Mouse (Mus musculus) heart, adult 2 months (tissue): ENCODE measurements around the gene Igf2bp3. TPM values are rescaled to one million over a fixed set of nuclear protein-coding genes. Genes with fewer than 3 reads are reported as not detected.

ENCODE experiments used
- DNase-seq, 2 experiments: peaks; one replicate each; pipeline ENCODE4 v3.0.0; 2021
- H3K27ac ChIP-seq: fragments of 200-600 bp; 2 replicates; pipeline ENCODE4 v1.8.1; 2022
- H3K27me3 ChIP-seq: fragments of 200-500 bp; 2 replicates; pipeline ENCODE4 v1.6.1; 2012; ENCODE audit warnings: mild to moderate bottlenecking, low read length, inconsistent platforms, mixed read lengths; ENCODE audit not compliant: control insufficient read depth, insufficient read depth
- H3K36me3 ChIP-seq: fragments of 200-500 bp; 2 replicates; pipeline ENCODE4 v1.6.1; 2012; ENCODE audit warnings: low read length, inconsistent platforms; ENCODE audit not compliant: control insufficient read depth, insufficient read depth
- H3K4me1 ChIP-seq: fragments of 200-500 bp; 2 replicates; pipeline ENCODE4 v1.6.1; 2011; ENCODE audit warnings: low read length; ENCODE audit not compliant: control insufficient read depth, insufficient read depth
- H3K4me3 ChIP-seq: fragments of 200-600 bp; 2 replicates; pipeline ENCODE4 v1.8.1; 2022
- H3K79me2 ChIP-seq: fragments of 200-500 bp; replicated peaks from 2 replicates; pipeline ENCODE4 v1.6.1; 2012; ENCODE audit warnings: mild to moderate bottlenecking, inconsistent platforms, low read length, moderate library complexity, mixed read lengths; ENCODE audit not compliant: control insufficient read depth, insufficient read depth
- H3K9ac ChIP-seq: fragments of 200-500 bp; 2 replicates; pipeline ENCODE4 v1.6.1; 2012; ENCODE audit warnings: low read depth, mild to moderate bottlenecking, control low read depth, inconsistent platforms, low read length, mixed read lengths
- CTCF ChIP-seq: fragments of 200-600 bp; IDR thresholded peaks from 2 replicates; pipeline ENCODE4 v1.8.1; 2022; ENCODE audit warnings: antibody characterized with exemption, mild to moderate bottlenecking, moderate library complexity
- EP300 ChIP-seq: fragments of 200-500 bp; IDR thresholded peaks from 2 replicates; pipeline ENCODE4 v1.6.1; 2011; ENCODE audit warnings: low read depth, low read length, control low read depth; ENCODE audit not compliant: insufficient read depth
- POLR2A ChIP-seq: fragments of 200-500 bp; IDR thresholded peaks from 2 replicates; pipeline ENCODE4 v1.6.1; 2011; ENCODE audit warnings: mild to moderate bottlenecking, low read depth, low read length, control low read depth; ENCODE audit not compliant: insufficient read depth
- WGBS: fragments of 180-500 bp; shearing (Covaris S2); methylation state at CpG from one replicate; pipeline ENCODE4 v1.1.7; 2018; 5-methylcytosine and 5-hydroxymethylcytosine counted together
- intact Hi-C: fragments of 180-260 bp; cut with DNase I; formaldehyde crosslinking; loops from one replicate; pipeline ENCODE4 v1.15.1; 2025
- polyA plus RNA-seq: library from polyadenylated mRNA; depleted of rRNA; stranded (reverse); fragments of >200 nt; gene quantifications from 2 replicates; pipeline ENCODE4 v1.2.3, GENCODE M21; 2012
- total RNA-seq, 2 experiments: library from RNA; stranded (reverse); gene quantifications; 2 replicates each; pipeline ENCODE4 v1.2.3; 2021

Igf2bp3 gene
- total and polyA plus RNA-seq, 3 experiments, result not detected

- H3K9ac ChIP-seq, result no peak overlapping the region
- H3K27me3 ChIP-seq, result no peaks in the 10 kb centered on the region
- DNase-seq, result no peak
- intact Hi-C loops, result no loop called here
- H3K4me3 ChIP-seq, result no peak overlapping the region
- H3K4me1 ChIP-seq, result no peaks in the 10 kb centered on the region
- no peak overlapping the region for H3K27ac ChIP-seq
- H3K79me2 ChIP-seq, result no peaks in the 10 kb centered on the region
- TF ChIP-seq POLR2A, result no peak
- 45% methylated on average over 5 of the region's 5 CpGs for WGBS
- H3K36me3 ChIP-seq, result no peaks in the 10 kb centered on the region
Observed at GRCm38 (mm10) chr6:49115550-49115949, 99.2 kb downstream of the Igf2bp3 start.

- no peak overlapping the region for H3K27ac ChIP-seq
- TF ChIP-seq EP300, result no peak
- no peak for TF ChIP-seq CTCF
- intact Hi-C loops, result no loop called here
- no peak for DNase-seq
- H3K4me3 ChIP-seq, result no peak overlapping the region
- no peak overlapping the region for H3K9ac ChIP-seq
- no peaks in the 10 kb centered on the region for H3K27me3 ChIP-seq
- H3K4me1 ChIP-seq, result no peaks in the 10 kb centered on the region
- H3K36me3 ChIP-seq, result no peaks in the 10 kb centered on the region
- H3K79me2 ChIP-seq, result no peaks in the 10 kb centered on the region
- WGBS, result 84% methylated on average over 6 of the region's 6 CpGs
Observed at GRCm38 (mm10) chr6:49114457-49114856, 100.3 kb downstream of the Igf2bp3 start.

- H3K27ac ChIP-seq, result no peak overlapping the region
- no peaks in the 10 kb centered on the region for H3K4me1 ChIP-seq
- no peaks in the 10 kb centered on the region for H3K36me3 ChIP-seq
- DNase-seq, result no peak
- no peaks in the 10 kb centered on the region for H3K79me2 ChIP-seq
- no peak overlapping the region for H3K9ac ChIP-seq
- TF ChIP-seq EP300, result no peak
- WGBS, result 94% methylated on average over 7 of the region's 7 CpGs
- intact Hi-C loops, result no loop called here
- no peaks in the 10 kb centered on the region for H3K27me3 ChIP-seq
- no peak overlapping the region for H3K4me3 ChIP-seq
Observed at GRCm38 (mm10) chr6:49113895-49114294, 100.9 kb downstream of the Igf2bp3 start.

- H3K4me1 ChIP-seq, result no peaks in the 10 kb centered on the region
- H3K27ac ChIP-seq, result no peak overlapping the region
- no peak for TF ChIP-seq EP300
- no peak for TF ChIP-seq CTCF
- no peak for TF ChIP-seq POLR2A
- H3K9ac ChIP-seq, result no peak overlapping the region
- H3K79me2 ChIP-seq, result no peaks in the 10 kb centered on the region
- no peak for DNase-seq
- H3K36me3 ChIP-seq, result no peaks in the 10 kb centered on the region
- no peak overlapping the region for H3K4me3 ChIP-seq
- intact Hi-C loops, result no loop called here
- H3K27me3 ChIP-seq, result no peaks in the 10 kb centered on the region
- WGBS, result 96% methylated on average over 2 of the region's 2 CpGs
Observed at GRCm38 (mm10) chr6:49109196-49109595, 105.6 kb downstream of the Igf2bp3 start.

- Histone ChIP-seq H3K27me3 (no peaks in the 10 kb centered on the region), H3K36me3 (no peaks in the 10 kb centered on the region), H3K4me3 (no peak overlapping the region), H3K4me1 (no peaks in the 10 kb centered on the region), H3K79me2 (no peaks in the 10 kb centered on the region), H3K27ac (no peak overlapping the region), H3K9ac (no peak overlapping the region)
- TF ChIP-seq CTCF (no peak), POLR2A (no peak), EP300 (no peak)
- DNase-seq, result no peak
- intact Hi-C loops, result no loop called here
- WGBS, result 81% methylated on average over 15 of the region's 15 CpGs
Observed at GRCm38 (mm10) chr6:49106746-49107500, 107.8 kb downstream of the Igf2bp3 start.

GRCm38 (mm10) chr6:49099086-49099485 is 115.7 kb downstream of the Igf2bp3 start:
- no peak overlapping the region for H3K27ac ChIP-seq

More at GRCm38 (mm10) chr6:49099086-49099485, 115.7 kb downstream of the Igf2bp3 start:
- no peak for DNase-seq
- no peaks in the 10 kb centered on the region for H3K27me3 ChIP-seq
- TF ChIP-seq POLR2A, result no peak
- no peak for TF ChIP-seq CTCF
- TF ChIP-seq EP300, result no peak
- no peak overlapping the region for H3K9ac ChIP-seq
- H3K4me1 ChIP-seq, result peaks cover 9% of the 10 kb centered on the region
- H3K79me2 ChIP-seq, result no peaks in the 10 kb centered on the region
- WGBS, result 46% methylated on average over 1 of the region's 1 CpGs
- intact Hi-C loops, result no loop called here
- H3K36me3 ChIP-seq, result peaks cover 5% of the 10 kb centered on the region; the same call in 1 of the 2 replicates
- no peak overlapping the region for H3K4me3 ChIP-seq
